Mouse (Mus musculus): Measurements from ENCODE around the gene Gucy2c. TPM values are rescaled to one million over a fixed set of nuclear protein-coding genes. Genes with fewer than 3 reads are reported as not detected.

Gene Gucy2c
- polyA plus RNA-seq, 1 experiment from 2014 or later: not detected

DNA sequence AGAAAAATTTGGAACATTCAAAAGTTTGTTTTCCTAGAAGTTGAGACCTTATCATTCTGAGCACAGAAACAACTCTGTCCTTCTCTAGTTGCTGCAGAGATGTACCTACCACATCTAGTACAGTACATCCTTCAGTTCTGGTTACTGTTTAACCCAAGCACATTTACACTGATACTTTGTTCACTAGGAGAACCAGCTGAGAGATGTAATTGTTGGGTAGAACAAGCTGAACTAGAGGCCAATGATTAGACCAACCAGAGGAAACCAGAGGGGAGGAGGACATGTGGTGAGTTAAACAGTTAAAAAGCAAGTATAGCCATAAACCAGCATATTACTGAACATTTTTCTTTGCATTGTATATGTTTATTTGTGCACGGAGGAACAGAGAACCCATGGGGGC is 5.2 kb downstream of the Gucy2c start:
- no peak overlapping the region for H3K9ac ChIP-seq (ENCODE audit: low read depth, low read length)
- no peak overlapping the region for H3K27ac ChIP-seq (ENCODE audit: low read depth, low read length)
- WGBS: 91% methylated on average over 1 of the region's 1 CpGs
- H3K27me3 ChIP-seq (ENCODE audit: control insufficient read depth, insufficient read depth, low read length): no peaks in the 10 kb centered on the region
- no peaks in the 10 kb centered on the region for H3K36me3 ChIP-seq (ENCODE audit: control insufficient read depth, insufficient read depth, low read length)
- no peak for DNase-seq (ENCODE audit: low spot score)
- H3K4me2 ChIP-seq (replicated peaks; ENCODE audit: low read depth, low read length): no peak overlapping the region
- no peak overlapping the region for H3K4me3 ChIP-seq (ENCODE audit: low read depth, low read length)
- no peak for ATAC-seq (ENCODE audit: low FRiP score)
- H3K9me3 ChIP-seq (ENCODE audit: control insufficient read depth, low read length): no peaks in the 10 kb centered on the region
- no peaks in the 10 kb centered on the region for H3K4me1 ChIP-seq (replicated peaks; ENCODE audit: control insufficient read depth, insufficient read depth, low read length)

- no peak for ATAC-seq (ENCODE audit: low FRiP score)
Measured at GRCm38 (mm10) chr6:136769859-136770258, 11.7 kb downstream of the Gucy2c start.

DNA sequence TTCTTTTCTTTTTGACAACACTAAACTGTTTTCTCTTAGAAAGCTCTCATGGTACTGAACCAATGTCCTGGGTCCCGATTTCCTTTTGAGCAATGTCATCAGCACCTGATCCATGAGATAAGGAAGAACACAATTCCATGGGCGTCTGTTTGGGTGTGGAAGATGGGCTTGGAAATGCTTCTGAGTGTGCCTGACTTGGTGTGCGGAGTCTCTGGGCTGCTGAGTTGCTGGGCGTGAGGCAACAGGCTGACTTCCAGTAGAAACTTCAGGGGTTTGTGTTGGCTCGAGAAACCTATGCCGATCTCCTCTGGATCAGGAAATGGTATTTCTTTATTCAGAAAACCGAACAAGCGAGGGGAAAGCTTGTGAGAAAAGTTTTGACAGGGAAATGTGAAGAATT is 12.4 kb downstream of the Gucy2c start:
- WGBS: 91% methylated on average over 8 of the region's 8 CpGs
- H3K9me3 ChIP-seq (ENCODE audit: control insufficient read depth, low read length): no peaks in the 10 kb centered on the region
- H3K4me1 ChIP-seq (replicated peaks; ENCODE audit: control insufficient read depth, insufficient read depth, low read length): no peaks in the 10 kb centered on the region
- H3K4me2 ChIP-seq (replicated peaks; ENCODE audit: low read depth, low read length): no peak overlapping the region
- no peak overlapping the region for H3K27ac ChIP-seq (ENCODE audit: low read depth, low read length)
- ATAC-seq (ENCODE audit: low FRiP score): no peak
- no peak for DNase-seq (ENCODE audit: low spot score)
- H3K9ac ChIP-seq (ENCODE audit: low read depth, low read length): no peak overlapping the region
- H3K36me3 ChIP-seq (ENCODE audit: control insufficient read depth, insufficient read depth, low read length): no peaks in the 10 kb centered on the region
- no peaks in the 10 kb centered on the region for H3K27me3 ChIP-seq (ENCODE audit: control insufficient read depth, insufficient read depth, low read length)
- no peak overlapping the region for H3K4me3 ChIP-seq (ENCODE audit: low read depth, low read length)

More at GRCm38 (mm10) chr6:136769859-136770258, 11.7 kb downstream of the Gucy2c start:
- no peaks in the 10 kb centered on the region for H3K9me3 ChIP-seq (ENCODE audit: control insufficient read depth, low read length)
- no peaks in the 10 kb centered on the region for H3K4me1 ChIP-seq (replicated peaks; ENCODE audit: control insufficient read depth, insufficient read depth, low read length)
- no peak for DNase-seq (ENCODE audit: low spot score)
- no peaks in the 10 kb centered on the region for H3K27me3 ChIP-seq (ENCODE audit: control insufficient read depth, insufficient read depth, low read length)
- no peak overlapping the region for H3K4me3 ChIP-seq (ENCODE audit: low read depth, low read length)
- H3K27ac ChIP-seq (ENCODE audit: low read depth, low read length): no peak overlapping the region
- no peak overlapping the region for H3K9ac ChIP-seq (ENCODE audit: low read depth, low read length)
- no peak overlapping the region for H3K4me2 ChIP-seq (replicated peaks; ENCODE audit: low read depth, low read length)
- no peaks in the 10 kb centered on the region for H3K36me3 ChIP-seq (ENCODE audit: control insufficient read depth, insufficient read depth, low read length)
- 87% methylated on average over 7 of the region's 7 CpGs for WGBS

DNA sequence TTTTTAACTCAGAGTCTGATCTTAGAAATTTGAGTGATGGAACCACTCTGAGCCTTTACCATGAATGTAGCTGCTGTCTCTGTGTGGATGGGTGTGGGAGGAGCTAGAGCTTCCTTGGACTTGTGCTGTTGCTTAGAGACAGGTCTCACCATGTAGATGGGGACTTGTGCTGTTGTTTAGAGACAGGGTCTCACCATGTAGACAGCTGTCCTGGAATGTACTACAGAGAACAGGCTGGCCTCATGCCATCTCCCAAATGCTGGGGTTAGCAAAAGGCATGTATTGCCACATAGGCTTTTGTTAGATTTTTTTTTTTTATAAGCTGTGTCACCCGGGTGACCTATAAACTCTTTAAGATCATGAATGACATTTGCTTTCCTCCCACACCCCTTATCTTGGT is 17.7 kb downstream of the Gucy2c start:
- WGBS: 89% methylated on average over 1 of the region's 1 CpGs
- no peak for ATAC-seq (ENCODE audit: low FRiP score)
- H3K4me2 ChIP-seq (replicated peaks; ENCODE audit: low read depth, low read length): no peak overlapping the region

DNA sequence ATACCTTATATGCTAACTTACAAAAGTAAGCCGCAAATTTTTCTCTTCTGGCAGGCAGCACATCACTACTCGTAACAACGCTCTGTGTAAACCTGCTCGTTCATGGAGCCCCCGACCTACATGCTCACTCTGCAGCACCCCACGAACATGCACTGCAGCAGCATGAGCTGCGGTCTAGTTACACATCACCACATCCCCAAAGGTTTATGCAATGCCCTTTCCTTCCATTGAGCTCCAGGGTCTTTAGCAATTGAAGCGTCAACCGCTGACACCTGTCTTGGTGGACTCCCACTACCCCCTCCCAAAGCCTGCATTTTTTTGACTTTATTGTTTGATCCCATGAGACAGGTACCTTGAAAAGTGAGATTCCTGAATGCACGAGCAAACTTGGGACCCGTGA is 31.0 kb downstream of the Gucy2c start:
- no peak for ATAC-seq (ENCODE audit: low FRiP score)
- Histone ChIP-seq H3K4me1 (replicated peaks; ENCODE audit: control insufficient read depth, insufficient read depth, low read length) (no peaks in the 10 kb centered on the region), H3K4me2 (replicated peaks; ENCODE audit: low read depth, low read length) (no peak overlapping the region), H3K9me3 (ENCODE audit: control insufficient read depth, low read length) (no peaks in the 10 kb centered on the region), H3K36me3 (ENCODE audit: control insufficient read depth, insufficient read depth, low read length) (no peaks in the 10 kb centered on the region), H3K9ac (ENCODE audit: low read depth, low read length) (no peak overlapping the region), H3K27ac (ENCODE audit: low read depth, low read length) (no peak overlapping the region), H3K27me3 (ENCODE audit: control insufficient read depth, insufficient read depth, low read length) (no peaks in the 10 kb centered on the region), H3K4me3 (ENCODE audit: low read depth, low read length) (no peak overlapping the region)
- WGBS: 92% methylated on average over 11 of the region's 11 CpGs
- DNase-seq (ENCODE audit: low spot score): no peak

More for the DNA sequence above, 17.7 kb downstream of the Gucy2c start:
- Histone ChIP-seq H3K9ac (ENCODE audit: low read depth, low read length) (no peak overlapping the region), H3K27ac (ENCODE audit: low read depth, low read length) (no peak overlapping the region), H3K27me3 (ENCODE audit: control insufficient read depth, insufficient read depth, low read length) (no peaks in the 10 kb centered on the region), H3K4me1 (replicated peaks; ENCODE audit: control insufficient read depth, insufficient read depth, low read length) (no peaks in the 10 kb centered on the region), H3K9me3 (ENCODE audit: control insufficient read depth, low read length) (no peaks in the 10 kb centered on the region), H3K36me3 (ENCODE audit: control insufficient read depth, insufficient read depth, low read length) (no peaks in the 10 kb centered on the region), H3K4me3 (ENCODE audit: low read depth, low read length) (no peak overlapping the region)
- no peak for DNase-seq (ENCODE audit: low spot score)

- Histone ChIP-seq H3K4me3 (ENCODE audit: low read depth, low read length) (no peak overlapping the region), H3K4me2 (replicated peaks; ENCODE audit: low read depth, low read length) (no peak overlapping the region), H3K27me3 (ENCODE audit: control insufficient read depth, insufficient read depth, low read length) (no peaks in the 10 kb centered on the region), H3K27ac (ENCODE audit: low read depth, low read length) (no peak overlapping the region), H3K4me1 (replicated peaks; ENCODE audit: control insufficient read depth, insufficient read depth, low read length) (no peaks in the 10 kb centered on the region), H3K36me3 (ENCODE audit: control insufficient read depth, insufficient read depth, low read length) (no peaks in the 10 kb centered on the region), H3K9ac (ENCODE audit: low read depth, low read length) (no peak overlapping the region), H3K9me3 (ENCODE audit: control insufficient read depth, low read length) (no peaks in the 10 kb centered on the region)
- 86% methylated on average over 5 of the region's 5 CpGs for WGBS
- DNase-seq (ENCODE audit: low spot score) (no peak), ATAC-seq (ENCODE audit: low FRiP score) (no peak)
Measured at GRCm38 (mm10) chr6:136745586-136745985, 36.0 kb downstream of the Gucy2c start.

GRCm38 (mm10) chr6:136743729-136744128 is 37.8 kb downstream of the Gucy2c start:
- Histone ChIP-seq H3K4me1 (replicated peaks; ENCODE audit: control insufficient read depth, insufficient read depth, low read length) (no peaks in the 10 kb centered on the region), H3K9ac (ENCODE audit: low read depth, low read length) (no peak overlapping the region), H3K36me3 (ENCODE audit: control insufficient read depth, insufficient read depth, low read length) (no peaks in the 10 kb centered on the region), H3K9me3 (ENCODE audit: control insufficient read depth, low read length) (no peaks in the 10 kb centered on the region), H3K27ac (ENCODE audit: low read depth, low read length) (no peak overlapping the region), H3K4me3 (ENCODE audit: low read depth, low read length) (no peak overlapping the region), H3K4me2 (replicated peaks; ENCODE audit: low read depth, low read length) (no peak overlapping the region), H3K27me3 (ENCODE audit: control insufficient read depth, insufficient read depth, low read length) (no peaks in the 10 kb centered on the region)
- DNase-seq (ENCODE audit: low spot score): no peak
- ATAC-seq (ENCODE audit: low FRiP score): no peak
- WGBS: 90% methylated on average over 7 of the region's 7 CpGs

GRCm38 (mm10) chr6:136742352-136743118 is 39.0 kb downstream of the Gucy2c start:
- WGBS: 49% methylated on average over 10 of the region's 10 CpGs
- Histone ChIP-seq H3K27me3 (ENCODE audit: control insufficient read depth, insufficient read depth, low read length) (no peaks in the 10 kb centered on the region), H3K36me3 (ENCODE audit: control insufficient read depth, insufficient read depth, low read length) (no peaks in the 10 kb centered on the region), H3K9ac (ENCODE audit: low read depth, low read length) (no peak overlapping the region), H3K4me2 (replicated peaks; ENCODE audit: low read depth, low read length) (no peak overlapping the region), H3K27ac (ENCODE audit: low read depth, low read length) (no peak overlapping the region), H3K4me1 (replicated peaks; ENCODE audit: control insufficient read depth, insufficient read depth, low read length) (no peaks in the 10 kb centered on the region), H3K9me3 (ENCODE audit: control insufficient read depth, low read length) (no peaks in the 10 kb centered on the region), H3K4me3 (ENCODE audit: low read depth, low read length) (no peak overlapping the region)
- DNase-seq (ENCODE audit: low spot score) (peak; percentile 91), ATAC-seq (ENCODE audit: low FRiP score) (peak; percentile 57)

GRCm38 (mm10) chr6:136741281-136741680 is 40.3 kb downstream of the Gucy2c start:
- no peaks in the 10 kb centered on the region for H3K9me3 ChIP-seq (ENCODE audit: control insufficient read depth, low read length)
- DNase-seq (ENCODE audit: low spot score) (no peak), ATAC-seq (ENCODE audit: low FRiP score) (no peak)
- no peaks in the 10 kb centered on the region for H3K27me3 ChIP-seq (ENCODE audit: control insufficient read depth, insufficient read depth, low read length)
- no peaks in the 10 kb centered on the region for H3K4me1 ChIP-seq (replicated peaks; ENCODE audit: control insufficient read depth, insufficient read depth, low read length)
- H3K36me3 ChIP-seq (ENCODE audit: control insufficient read depth, insufficient read depth, low read length): no peaks in the 10 kb centered on the region
- H3K4me2 ChIP-seq (replicated peaks; ENCODE audit: low read depth, low read length): no peak overlapping the region
- WGBS: 86% methylated on average over 10 of the region's 10 CpGs
- no peak overlapping the region for H3K9ac ChIP-seq (ENCODE audit: low read depth, low read length)
- no peak overlapping the region for H3K27ac ChIP-seq (ENCODE audit: low read depth, low read length)
- no peak overlapping the region for H3K4me3 ChIP-seq (ENCODE audit: low read depth, low read length)

Measured in hindbrain, embryonic 11.5 days (tissue).